Mouse (Mus musculus): ENCODE results near the gene Rpusd4. TPM values are rescaled to one million over a fixed set of nuclear protein-coding genes. Genes with fewer than 3 reads are reported as not detected.

Rpusd4 gene
- polyA plus RNA-seq, 1 experiment from 2014 or later = 24.4 TPM

DNA sequence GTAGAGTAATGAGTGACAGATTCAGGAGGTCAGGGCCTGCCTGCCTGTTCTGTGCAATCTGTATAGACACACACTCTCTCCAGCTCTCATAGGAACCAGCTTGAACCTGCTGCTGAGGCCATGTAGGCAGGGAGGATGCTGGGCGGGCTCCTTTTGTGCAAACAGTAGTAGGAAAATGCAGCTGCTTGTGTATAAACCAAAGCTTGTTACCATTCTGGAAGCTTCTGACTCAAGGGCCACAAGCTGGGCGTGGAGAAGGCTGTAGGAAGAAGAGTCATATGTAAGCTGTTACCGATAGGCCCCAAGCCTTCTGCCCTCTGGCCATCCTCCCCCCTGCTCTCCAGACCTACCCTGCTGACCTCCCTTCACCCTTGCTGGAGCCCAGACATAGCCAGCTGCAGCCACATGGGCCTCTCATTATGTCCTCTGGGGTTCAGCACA is 49.1 kb downstream of the Rpusd4 start:
- Histone ChIP-seq H3K4me1 (replicated peaks) (peaks cover 38% of the 10 kb centered on the region), H3K27me3 (replicated peaks) (no peaks in the 10 kb centered on the region), H3K36me3 (no peaks in the 10 kb centered on the region), H3K27ac (ENCODE audit: poor library complexity, severe bottlenecking) (no peak overlapping the region), H3K9ac (no peak overlapping the region), H3K9me3 (replicated peaks) (no peaks in the 10 kb centered on the region), H3K4me3 (no peak overlapping the region), H3K4me2 (no peak overlapping the region)
- 84% methylated on average over 3 of the region's 3 CpGs for WGBS
- no peak for ATAC-seq (ENCODE audit: insufficient number of reproducible peaks, low FRiP score)

DNA sequence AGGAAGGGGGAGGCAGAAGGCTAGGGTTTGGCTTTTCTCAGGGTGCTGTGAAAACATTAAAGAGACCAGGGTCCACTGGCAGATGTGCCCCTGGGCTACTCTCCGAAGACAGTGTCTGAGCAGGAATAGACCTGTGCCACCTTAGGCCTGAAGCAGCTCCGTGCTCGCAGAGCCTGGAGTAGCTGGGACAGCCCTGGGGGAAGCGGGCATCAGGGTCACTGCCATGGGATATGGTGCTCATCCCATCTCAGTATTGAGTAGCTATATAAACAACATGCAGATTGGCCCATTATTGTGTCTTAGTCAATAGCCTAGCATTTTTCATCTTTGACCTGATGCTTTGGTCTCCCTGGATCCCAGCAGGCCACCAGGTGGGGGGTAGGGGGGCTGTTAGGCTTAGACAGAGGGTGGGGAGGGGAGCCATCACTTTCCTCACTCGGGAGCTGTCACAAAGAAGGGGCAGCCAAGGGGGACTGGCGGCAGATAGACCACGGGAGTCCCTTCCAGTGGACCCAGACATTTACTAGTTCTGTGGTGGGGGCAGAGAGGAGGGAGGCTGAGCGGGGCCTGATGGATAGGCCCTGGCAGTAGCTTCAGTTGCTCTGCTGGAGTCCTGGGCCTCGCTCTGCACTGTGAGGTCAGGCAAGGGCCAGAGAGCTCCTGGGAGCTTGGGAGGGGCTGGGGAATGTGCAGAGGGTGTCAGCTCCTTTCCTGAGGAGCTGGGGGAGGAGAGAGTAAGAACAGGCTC is 49.7 kb downstream of the Rpusd4 start:
- Histone ChIP-seq H3K9ac (0 out of 2 replicates have a peak overlapping the region, but pooled peaks have one; percentile 32), H3K36me3 (no peaks in the 10 kb centered on the region), H3K4me1 (replicated peaks) (peaks cover 37% of the 10 kb centered on the region), H3K9me3 (replicated peaks) (no peaks in the 10 kb centered on the region), H3K4me3 (no peak overlapping the region), H3K27ac (ENCODE audit: poor library complexity, severe bottlenecking) (no peak overlapping the region), H3K27me3 (replicated peaks) (no peaks in the 10 kb centered on the region), H3K4me2 (no peak overlapping the region)
- no peak for ATAC-seq (ENCODE audit: insufficient number of reproducible peaks, low FRiP score)
- WGBS = 57% methylated on average over 9 of the region's 9 CpGs

DNA sequence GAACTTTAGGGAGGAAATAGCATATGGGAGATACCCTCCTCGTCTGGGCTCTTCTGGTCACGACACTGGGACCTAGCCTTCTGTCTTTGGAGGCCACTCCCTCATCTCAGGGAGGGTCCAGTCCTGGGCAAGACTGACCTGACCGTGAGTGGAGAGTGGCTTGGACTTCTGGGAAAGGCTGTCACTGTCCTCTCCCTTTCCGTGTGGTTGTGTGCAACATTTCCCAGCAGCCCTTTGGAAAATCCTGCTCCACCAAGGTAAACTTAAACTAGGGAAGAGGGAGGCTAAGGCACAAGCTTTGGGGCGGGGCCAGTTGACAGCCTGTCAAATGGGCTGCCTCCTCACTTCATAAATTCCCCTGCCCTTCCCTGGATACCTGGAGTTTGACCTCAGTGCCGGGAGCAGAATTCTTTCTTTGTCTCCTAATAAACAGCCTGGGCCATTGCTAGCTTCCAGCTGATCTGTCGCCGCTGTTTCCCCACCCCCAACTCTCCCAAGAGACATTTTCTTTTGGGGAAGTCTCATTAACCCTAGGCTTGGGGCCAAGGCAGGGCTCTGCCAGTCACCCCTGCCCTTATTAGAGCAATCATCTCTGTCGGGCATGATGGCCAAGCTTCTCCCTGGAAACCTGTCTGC is 51.0 kb downstream of the Rpusd4 start:
- 42% methylated on average over 9 of the region's 9 CpGs for WGBS
- H3K4me2 ChIP-seq = no peak overlapping the region
- H3K27ac ChIP-seq (ENCODE audit: poor library complexity, severe bottlenecking) = no peak overlapping the region
- H3K27me3 ChIP-seq (replicated peaks) = no peaks in the 10 kb centered on the region
- H3K9me3 ChIP-seq (replicated peaks) = no peaks in the 10 kb centered on the region
- ATAC-seq (ENCODE audit: insufficient number of reproducible peaks, low FRiP score) = no peak
- no peak overlapping the region for H3K4me3 ChIP-seq
- no peaks in the 10 kb centered on the region for H3K36me3 ChIP-seq
- no peak overlapping the region for H3K9ac ChIP-seq
- peaks cover 26% of the 10 kb centered on the region for H3K4me1 ChIP-seq (replicated peaks)

DNA sequence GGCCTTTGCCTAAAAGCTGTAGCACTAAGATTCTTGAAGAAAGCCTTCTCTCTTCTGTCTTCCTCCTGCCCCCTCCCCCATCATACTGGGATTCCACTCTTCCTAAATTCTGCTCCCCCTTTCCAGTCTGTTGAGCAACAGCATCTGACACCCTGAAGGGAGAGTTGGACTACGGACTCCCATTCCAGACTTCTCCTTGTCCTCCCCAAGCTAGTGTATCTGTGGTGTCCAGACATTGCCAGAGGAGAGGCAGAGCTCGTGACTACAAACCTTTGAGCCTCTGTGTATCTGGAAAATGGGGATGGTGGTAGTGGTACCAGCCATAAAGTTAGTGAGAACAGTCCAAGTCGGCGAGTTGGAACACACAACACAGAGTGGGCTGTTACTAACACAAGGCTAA is 52.6 kb downstream of the Rpusd4 start:
- Histone ChIP-seq H3K27me3 (replicated peaks) (no peaks in the 10 kb centered on the region), H3K4me1 (replicated peaks) (peaks cover 15% of the 10 kb centered on the region), H3K9me3 (replicated peaks) (no peaks in the 10 kb centered on the region), H3K4me3 (no peak overlapping the region), H3K27ac (ENCODE audit: poor library complexity, severe bottlenecking) (no peak overlapping the region), H3K4me2 (no peak overlapping the region), H3K9ac (no peak overlapping the region), H3K36me3 (no peaks in the 10 kb centered on the region)
- WGBS = 83% methylated on average over 4 of the region's 4 CpGs
- no peak for ATAC-seq (ENCODE audit: insufficient number of reproducible peaks, low FRiP score)

DNA sequence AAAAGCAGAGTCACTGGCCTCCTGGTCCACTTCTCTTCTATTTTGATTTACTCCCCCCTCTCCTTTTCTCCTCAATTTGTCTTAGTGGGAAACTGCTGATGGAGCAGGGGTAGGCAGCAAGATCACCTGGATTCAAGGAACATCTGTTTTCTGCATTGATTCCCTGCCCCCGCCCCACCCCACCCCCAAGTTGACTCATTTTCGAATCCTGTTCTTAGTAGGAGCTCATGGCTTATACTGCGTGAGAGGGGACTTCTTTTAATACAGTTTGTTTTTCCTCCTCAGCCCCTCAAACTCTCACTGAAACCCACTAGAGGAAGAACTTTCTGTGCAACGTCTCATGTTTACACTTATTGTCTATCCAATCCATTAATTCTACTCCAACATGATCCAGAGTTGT is 56.3 kb downstream of the Rpusd4 start:
- H3K9me3 ChIP-seq (replicated peaks) = no peaks in the 10 kb centered on the region
- H3K4me3 ChIP-seq = no peak overlapping the region
- no peak overlapping the region for H3K4me2 ChIP-seq
- no peak for ATAC-seq (ENCODE audit: insufficient number of reproducible peaks, low FRiP score)
- 71% methylated on average over 4 of the region's 4 CpGs for WGBS
- no peak overlapping the region for H3K27ac ChIP-seq (ENCODE audit: poor library complexity, severe bottlenecking)
- H3K36me3 ChIP-seq = no peaks in the 10 kb centered on the region
- peaks cover 8% of the 10 kb centered on the region for H3K4me1 ChIP-seq (replicated peaks)
- H3K9ac ChIP-seq = no peak overlapping the region
- no peaks in the 10 kb centered on the region for H3K27me3 ChIP-seq (replicated peaks)

DNA sequence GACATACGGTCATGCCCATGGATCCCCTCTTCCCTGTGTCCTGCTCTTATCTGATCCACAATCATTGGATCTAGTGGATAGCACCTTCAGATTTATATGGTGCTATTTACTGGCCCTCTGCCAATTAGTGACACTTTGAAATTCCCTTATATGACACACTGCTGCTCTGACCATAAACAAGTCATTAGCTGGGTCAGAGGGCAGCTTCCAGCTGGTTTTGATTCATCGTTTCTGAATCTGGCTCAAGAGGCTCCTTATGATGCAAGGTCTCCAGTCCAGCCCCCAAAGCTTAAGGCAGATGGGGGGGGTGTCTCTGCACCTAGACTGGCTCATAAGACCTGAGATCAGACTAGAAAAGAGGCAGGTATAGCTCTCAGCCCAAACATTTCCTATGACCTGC is 56.9 kb downstream of the Rpusd4 start:
- Histone ChIP-seq H3K9ac (no peak overlapping the region), H3K4me3 (no peak overlapping the region), H3K36me3 (no peaks in the 10 kb centered on the region), H3K4me1 (replicated peaks) (peaks cover 8% of the 10 kb centered on the region), H3K27ac (ENCODE audit: poor library complexity, severe bottlenecking) (no peak overlapping the region), H3K4me2 (no peak overlapping the region), H3K27me3 (replicated peaks) (no peaks in the 10 kb centered on the region), H3K9me3 (replicated peaks) (no peaks in the 10 kb centered on the region)
- no peak for ATAC-seq (ENCODE audit: insufficient number of reproducible peaks, low FRiP score)
- 67% methylated on average over 2 of the region's 2 CpGs for WGBS

DNA sequence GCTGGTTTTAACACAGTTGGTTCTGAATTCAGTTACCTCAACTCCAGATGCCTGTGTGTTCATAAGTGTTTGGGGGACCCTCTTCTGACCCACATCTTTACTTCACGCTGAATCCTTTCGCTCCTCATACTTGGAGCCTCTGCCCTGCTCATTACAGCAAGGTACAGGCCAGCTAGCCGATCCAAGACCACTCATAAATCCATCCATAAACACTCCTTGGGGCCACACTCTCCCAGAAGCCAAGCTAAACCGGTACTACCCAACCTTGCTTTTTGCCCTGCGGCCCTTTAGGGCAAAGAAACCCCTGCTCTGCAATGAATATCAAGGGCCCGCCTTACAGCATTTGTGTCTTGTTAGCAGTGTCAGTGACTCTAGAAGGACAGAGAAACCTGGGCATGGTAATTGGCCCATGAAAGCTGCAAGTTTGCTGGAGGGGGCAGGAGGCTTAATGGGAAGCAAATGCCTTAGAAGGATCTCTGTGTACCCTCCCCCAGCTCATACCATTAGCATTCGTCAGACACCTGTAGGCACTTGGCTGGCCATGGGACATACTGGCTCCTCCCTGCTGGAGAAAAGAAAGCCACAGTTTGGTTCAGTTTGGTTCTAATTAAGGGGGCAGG is 59.1 kb downstream of the Rpusd4 start:
- no peak overlapping the region for H3K4me2 ChIP-seq
- no peaks in the 10 kb centered on the region for H3K36me3 ChIP-seq
- ATAC-seq (ENCODE audit: insufficient number of reproducible peaks, low FRiP score) = no peak
- H3K9me3 ChIP-seq (replicated peaks) = no peaks in the 10 kb centered on the region
- peaks cover 27% of the 10 kb centered on the region for H3K4me1 ChIP-seq (replicated peaks)
- H3K27me3 ChIP-seq (replicated peaks) = no peaks in the 10 kb centered on the region
- 59% methylated on average over 7 of the region's 7 CpGs for WGBS
- no peak overlapping the region for H3K4me3 ChIP-seq
- no peak overlapping the region for H3K9ac ChIP-seq
- no peak overlapping the region for H3K27ac ChIP-seq (ENCODE audit: poor library complexity, severe bottlenecking)

Other genes starting within 250 kb of the Rpusd4 start
- gene St3gal4, start 148.6 kb upstream of the Rpusd4 start, polyA plus RNA-seq (2016; fragmentation: Nextera tagmentation; extraction: Ambion mirVana) = 20.8 and 20.9 TPM in 2 replicates
- gene Dcps, start 91.8 kb upstream of the Rpusd4 start, polyA plus RNA-seq (2016; fragmentation: Nextera tagmentation; extraction: Ambion mirVana) = 61.5 and 64.4 TPM in 2 replicates
- gene Srpr, start 67.7 kb upstream of the Rpusd4 start, polyA plus RNA-seq (2016; fragmentation: Nextera tagmentation; extraction: Ambion mirVana) = 97.4 and 101 TPM in 2 replicates
- gene Tirap, start 67.6 kb upstream of the Rpusd4 start, polyA plus RNA-seq (2016; fragmentation: Nextera tagmentation; extraction: Ambion mirVana) = 11.8 and 11.9 TPM in 2 replicates
- 62.2 and 67.6 TPM in 2 replicates for gene Foxred1, start 56.8 kb upstream of the Rpusd4 start, polyA plus RNA-seq (2016; fragmentation: Nextera tagmentation; extraction: Ambion mirVana)
- gene Fam118b, start 60 bp upstream of the Rpusd4 start, polyA plus RNA-seq (2016; fragmentation: Nextera tagmentation; extraction: Ambion mirVana) = 26.6 and 28.5 TPM in 2 replicates
- gene Cdon, start 153.3 kb downstream of the Rpusd4 start, polyA plus RNA-seq (2016; fragmentation: Nextera tagmentation; extraction: Ambion mirVana) = 7.0 and 8.2 TPM in 2 replicates

Data from heart, embryonic 12.5 days (tissue).